Mouse (Mus musculus): ENCODE results near the gene Tomm70a. TPM values are rescaled to one million over a fixed set of nuclear protein-coding genes. Genes with fewer than 3 reads are reported as not detected.
A peak's percentile ranks its signal among the peaks of the same experiment; 100 is the strongest.

Tomm70a gene
- polyA plus RNA-seq (2011; ENCODE audit: insufficient read depth, insufficient read length, low replicate concordance, missing spikeins) = 6.7 and 13.2 TPM in 2 replicates

GRCm38 (mm10) chr16:57120913-57121815 lies at the start of gene Tomm70a:
Gene Tomm70a, plus strand, starts transcription at chr16:57121703.
- peak within 1 kb of the TSS; percentile 91 for H3K27ac ChIP-seq (ENCODE audit: control insufficient read depth, insufficient read depth, low read depth, low read length, poor library complexity)

GRCm38 (mm10) chr16:57075986-57076385 lies 45.5 kb upstream of the Tomm70a start:
- TF ChIP-seq CTCF (IDR thresholded peaks at IDR 0.05; ENCODE audit: control insufficient read depth, insufficient read depth, low read length) = no peak
- no peak for TF ChIP-seq POLR2A (IDR thresholded peaks at IDR 0.05; ENCODE audit: borderline replicate concordance, control insufficient read depth, low read depth, low read length)
- WGBS = 73% methylated on average over 7 of the region's 7 CpGs
- no peak overlapping the region for H3K4me3 ChIP-seq (replicated peaks; ENCODE audit: control insufficient read depth, low read depth, low read length)
- H3K4me1 ChIP-seq (ENCODE audit: control insufficient read depth, insufficient read depth, low read length) = no peaks in the 10 kb centered on the region
- H3K27ac ChIP-seq (ENCODE audit: control insufficient read depth, insufficient read depth, low read depth, low read length, poor library complexity) = no peak overlapping the region

More at GRCm38 (mm10) chr16:57120913-57121815, at the start of gene Tomm70a:
- Histone ChIP-seq H3K4me3 (replicated peaks; ENCODE audit: control insufficient read depth, low read depth, low read length) (peak within 1 kb of the TSS; percentile 92), H3K4me1 (ENCODE audit: control insufficient read depth, insufficient read depth, low read length) (no peaks in the 10 kb centered on the region; the same call in 1 of the 2 replicates)
- TF ChIP-seq CTCF (IDR thresholded peaks at IDR 0.05; ENCODE audit: control insufficient read depth, insufficient read depth, low read length) (no peak), POLR2A (IDR thresholded peaks at IDR 0.05; ENCODE audit: borderline replicate concordance, control insufficient read depth, low read depth, low read length) (no peak)
- under 1% methylated on average over 37 of the region's 37 CpGs for WGBS

GRCm38 (mm10) chr16:57079577-57079976 lies 41.9 kb upstream of the Tomm70a start:
- WGBS = 77% methylated on average over 4 of the region's 4 CpGs
- Histone ChIP-seq H3K27ac (ENCODE audit: control insufficient read depth, insufficient read depth, low read depth, low read length, poor library complexity) (no peak overlapping the region), H3K4me3 (replicated peaks; ENCODE audit: control insufficient read depth, low read depth, low read length) (no peak overlapping the region), H3K4me1 (ENCODE audit: control insufficient read depth, insufficient read depth, low read length) (no peaks in the 10 kb centered on the region)
- no peak for TF ChIP-seq POLR2A (IDR thresholded peaks at IDR 0.05; ENCODE audit: borderline replicate concordance, control insufficient read depth, low read depth, low read length)
- no peak for TF ChIP-seq CTCF (IDR thresholded peaks at IDR 0.05; ENCODE audit: control insufficient read depth, insufficient read depth, low read length)

- no peak overlapping the region for H3K4me3 ChIP-seq (replicated peaks; ENCODE audit: control insufficient read depth, low read depth, low read length)
- H3K27ac ChIP-seq (ENCODE audit: control insufficient read depth, insufficient read depth, low read depth, low read length, poor library complexity) = no peak overlapping the region
- peak; percentile 41; the same call in 1 of the 2 replicates for TF ChIP-seq CTCF (IDR thresholded peaks at IDR 0.05; ENCODE audit: control insufficient read depth, insufficient read depth, low read length)
- no peak for TF ChIP-seq POLR2A (IDR thresholded peaks at IDR 0.05; ENCODE audit: borderline replicate concordance, control insufficient read depth, low read depth, low read length)
- WGBS = 52% methylated on average over 4 of the region's 4 CpGs
- H3K4me1 ChIP-seq (ENCODE audit: control insufficient read depth, insufficient read depth, low read length) = no peaks in the 10 kb centered on the region
Measured at GRCm38 (mm10) chr16:57092460-57092859, 29.0 kb upstream of the Tomm70a start.

GRCm38 (mm10) chr16:57092911-57093605 lies 28.4 kb upstream of the Tomm70a start:
- 59% methylated on average over 6 of the region's 6 CpGs for WGBS
- H3K4me1 ChIP-seq (ENCODE audit: control insufficient read depth, insufficient read depth, low read length) = no peaks in the 10 kb centered on the region
- no peak for TF ChIP-seq CTCF (IDR thresholded peaks at IDR 0.05; ENCODE audit: control insufficient read depth, insufficient read depth, low read length)
- no peak for TF ChIP-seq POLR2A (IDR thresholded peaks at IDR 0.05; ENCODE audit: borderline replicate concordance, control insufficient read depth, low read depth, low read length)
- H3K27ac ChIP-seq (ENCODE audit: control insufficient read depth, insufficient read depth, low read depth, low read length, poor library complexity) = no peak overlapping the region
- no peak overlapping the region for H3K4me3 ChIP-seq (replicated peaks; ENCODE audit: control insufficient read depth, low read depth, low read length)

- Histone ChIP-seq H3K27ac (ENCODE audit: control insufficient read depth, insufficient read depth, low read depth, low read length, poor library complexity) (no peak overlapping the region), H3K4me3 (replicated peaks; ENCODE audit: control insufficient read depth, low read depth, low read length) (no peak overlapping the region), H3K4me1 (ENCODE audit: control insufficient read depth, insufficient read depth, low read length) (no peaks in the 10 kb centered on the region)
- TF ChIP-seq CTCF (IDR thresholded peaks at IDR 0.05; ENCODE audit: control insufficient read depth, insufficient read depth, low read length) (no peak), POLR2A (IDR thresholded peaks at IDR 0.05; ENCODE audit: borderline replicate concordance, control insufficient read depth, low read depth, low read length) (no peak)
- 61% methylated on average over 7 of the region's 7 CpGs for WGBS
Measured at GRCm38 (mm10) chr16:57098468-57099144, 22.9 kb upstream of the Tomm70a start.

- 68% methylated on average over 5 of the region's 5 CpGs for WGBS
- no peak overlapping the region for H3K27ac ChIP-seq (ENCODE audit: control insufficient read depth, insufficient read depth, low read depth, low read length, poor library complexity)
- no peaks in the 10 kb centered on the region for H3K4me1 ChIP-seq (ENCODE audit: control insufficient read depth, insufficient read depth, low read length)
- TF ChIP-seq POLR2A (IDR thresholded peaks at IDR 0.05; ENCODE audit: borderline replicate concordance, control insufficient read depth, low read depth, low read length) = no peak
- no peak for TF ChIP-seq CTCF (IDR thresholded peaks at IDR 0.05; ENCODE audit: control insufficient read depth, insufficient read depth, low read length)
- no peak overlapping the region for H3K4me3 ChIP-seq (replicated peaks; ENCODE audit: control insufficient read depth, low read depth, low read length)
Measured at GRCm38 (mm10) chr16:57099572-57100237, 21.8 kb upstream of the Tomm70a start.
